Mouse (Mus musculus) thymus, postnatal 14 days (tissue): ENCODE measurements at regions not wholly inside any gene's neighbourhood (a gene's known extent, or its start where the extent isn't known, plus 50 kb on each side); places are given as distances from the start of the nearest gene placed in this dataset.

Experiments used
- DNase-seq: peaks from one replicate; pipeline ENCODE4 v3.0.0; 2021

DNA sequence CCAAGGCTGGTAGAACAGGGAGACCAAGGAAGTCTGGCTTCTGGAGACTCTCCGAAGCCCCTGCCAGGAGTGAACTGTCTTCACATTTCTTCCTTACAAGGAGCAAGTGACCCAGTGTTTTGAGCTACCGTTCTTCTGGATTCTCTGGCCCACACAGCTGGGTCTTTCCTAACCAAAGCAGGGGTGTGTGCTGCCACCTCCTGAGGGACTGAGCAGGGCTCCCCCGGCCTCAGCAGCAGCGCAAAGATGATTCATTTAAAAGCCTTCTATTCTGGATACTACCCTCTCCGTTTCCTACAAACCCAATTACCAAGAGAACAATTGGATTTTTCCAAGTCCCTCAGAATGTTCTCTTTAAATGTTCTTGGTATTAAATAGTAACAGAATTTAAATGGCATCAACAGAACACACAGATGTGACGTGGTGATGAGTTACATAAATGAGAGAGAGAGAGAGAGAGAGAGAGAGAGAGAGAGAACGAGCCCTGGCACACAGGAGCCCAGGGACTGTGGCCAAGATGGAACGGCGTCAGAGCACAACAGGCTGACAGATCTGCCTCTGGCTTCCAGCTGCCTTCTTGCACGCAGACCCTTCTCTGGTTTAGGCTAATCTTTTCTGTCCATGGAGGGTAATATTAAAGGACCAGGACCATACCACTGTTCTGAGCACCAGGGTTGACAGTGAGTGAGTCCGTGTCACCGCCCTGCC is 191.6 kb downstream of the Agtpbp1 start:
- no peak for DNase-seq

GRCm38 (mm10) chr13:59392828-59393227 is 192.2 kb downstream of the Agtpbp1 start:
- DNase-seq = no peak

GRCm38 (mm10) chr13:59387627-59388325 is 197.3 kb downstream of the Agtpbp1 start:
- no peak for DNase-seq

DNA sequence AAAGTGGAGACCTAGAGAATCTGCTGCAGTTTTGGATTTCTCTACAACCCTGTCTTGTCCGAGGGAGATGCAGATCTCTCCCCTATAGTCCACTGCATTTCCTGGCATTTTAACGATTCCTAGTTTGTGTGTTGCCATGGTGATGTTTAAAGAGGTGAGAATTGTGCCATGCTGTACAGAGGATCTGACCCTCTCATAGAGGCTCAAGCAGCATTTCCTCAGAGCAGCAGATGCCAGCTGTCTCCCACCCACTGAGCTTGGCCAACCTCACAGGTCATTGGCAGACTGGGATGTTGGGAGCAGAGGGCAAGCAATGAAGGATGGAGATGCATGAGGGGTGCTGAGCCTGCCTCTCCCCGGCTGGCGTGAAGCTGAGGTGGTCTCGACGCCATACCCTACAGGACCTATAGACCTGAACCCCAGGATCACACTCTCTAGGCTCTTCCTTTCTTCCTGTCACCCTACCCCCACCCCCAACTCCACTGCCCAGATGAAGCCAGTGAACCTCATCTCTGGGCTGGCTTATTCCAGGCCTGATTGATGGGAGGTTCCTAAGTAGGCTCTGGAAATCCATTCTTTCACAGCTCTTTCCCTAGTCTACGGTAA is 198.0 kb downstream of the Agtpbp1 start:
- no peak for DNase-seq

GRCm38 (mm10) chr13:59385824-59386223 is 199.2 kb downstream of the Agtpbp1 start:
- DNase-seq = no peak

DNA sequence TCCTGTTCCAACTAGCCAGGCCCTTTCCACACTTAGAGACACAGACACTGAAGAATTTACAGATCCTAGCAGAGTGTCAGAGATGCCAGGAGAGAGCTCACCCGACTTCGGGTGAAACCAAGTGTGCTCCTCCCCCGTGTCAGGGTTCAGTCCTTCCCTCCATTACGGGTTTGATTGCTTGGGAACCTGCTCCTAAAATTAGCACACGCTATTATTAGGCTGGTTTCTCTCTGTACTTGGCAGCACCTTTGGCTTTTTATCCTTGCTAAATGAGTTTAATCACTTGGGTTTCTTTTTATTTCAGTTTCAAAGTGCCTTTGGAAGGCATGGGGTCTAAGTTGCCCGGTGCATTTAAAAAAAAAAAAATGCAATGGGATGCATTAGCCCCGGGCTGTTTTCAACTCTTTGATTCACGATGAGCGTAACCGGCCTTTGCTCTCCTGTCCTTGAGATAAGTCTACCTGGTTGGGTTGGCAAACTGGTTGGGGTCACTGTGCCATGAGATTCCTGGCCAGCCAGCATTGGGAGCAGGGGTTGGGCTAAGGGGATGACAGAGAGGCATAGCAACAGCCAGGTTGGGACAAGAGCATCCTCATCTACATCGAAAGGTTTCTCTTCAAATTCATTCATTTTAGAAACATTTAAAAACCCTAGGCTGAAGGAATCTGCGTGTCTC is 214.7 kb downstream of the Agtpbp1 start:
- no peak for DNase-seq

GRCm38 (mm10) chr13:59368550-59369449 is 216.2 kb downstream of the Agtpbp1 start:
- DNase-seq = no peak

GRCm38 (mm10) chr13:59365460-59365859 is 219.6 kb downstream of the Agtpbp1 start:
- DNase-seq = peak; percentile 48

DNA sequence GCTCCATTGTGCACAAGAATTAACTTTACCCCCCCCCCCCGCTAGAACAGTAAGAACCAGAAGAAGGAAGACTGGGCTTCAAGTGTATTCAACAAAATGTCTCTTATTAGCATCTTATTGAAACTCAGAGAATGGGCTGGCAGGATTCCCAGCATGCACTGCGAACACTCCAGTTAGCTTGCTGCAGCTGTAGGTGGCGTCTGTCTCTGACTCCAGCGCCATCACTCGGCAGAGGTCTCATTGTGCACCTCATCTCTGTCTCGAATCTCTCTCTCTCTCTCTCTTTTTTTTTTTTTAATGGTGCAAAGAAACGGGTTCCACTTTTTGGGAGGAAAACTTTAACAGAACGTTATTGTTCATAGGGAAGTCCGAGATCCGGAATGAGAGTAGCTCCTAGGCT is 221.6 kb downstream of the Agtpbp1 start:
- DNase-seq = no peak

- no peak for DNase-seq
These were observed 223.7 kb downstream of the Agtpbp1 start for GRCm38 (mm10) chr13:59361323-59361722.

GRCm38 (mm10) chr13:59360026-59360425 is 225.0 kb downstream of the Agtpbp1 start:
- DNase-seq = no peak

DNA sequence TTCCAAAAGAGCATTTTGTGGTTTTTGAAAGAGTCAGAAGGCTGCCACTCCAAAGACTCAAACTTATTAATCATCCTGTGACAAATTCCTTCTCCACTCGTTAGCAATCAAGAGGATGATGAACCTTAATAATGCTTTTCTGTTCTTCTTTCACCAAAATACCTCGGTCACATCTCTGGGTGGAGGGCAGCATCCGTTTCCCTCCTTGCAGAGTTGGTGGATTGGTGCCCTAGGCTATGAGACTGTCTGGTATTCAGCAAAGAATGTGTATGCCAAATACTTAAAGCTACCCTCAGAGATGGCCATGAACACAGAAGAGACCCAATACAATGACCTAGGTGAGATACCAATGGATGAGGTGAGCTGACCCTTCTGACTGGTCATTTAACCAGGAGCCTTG is 226.6 kb downstream of the Agtpbp1 start:
- DNase-seq = no peak

GRCm38 (mm10) chr13:59351461-59351860 is 233.6 kb downstream of the Agtpbp1 start:
- DNase-seq = no peak

DNA sequence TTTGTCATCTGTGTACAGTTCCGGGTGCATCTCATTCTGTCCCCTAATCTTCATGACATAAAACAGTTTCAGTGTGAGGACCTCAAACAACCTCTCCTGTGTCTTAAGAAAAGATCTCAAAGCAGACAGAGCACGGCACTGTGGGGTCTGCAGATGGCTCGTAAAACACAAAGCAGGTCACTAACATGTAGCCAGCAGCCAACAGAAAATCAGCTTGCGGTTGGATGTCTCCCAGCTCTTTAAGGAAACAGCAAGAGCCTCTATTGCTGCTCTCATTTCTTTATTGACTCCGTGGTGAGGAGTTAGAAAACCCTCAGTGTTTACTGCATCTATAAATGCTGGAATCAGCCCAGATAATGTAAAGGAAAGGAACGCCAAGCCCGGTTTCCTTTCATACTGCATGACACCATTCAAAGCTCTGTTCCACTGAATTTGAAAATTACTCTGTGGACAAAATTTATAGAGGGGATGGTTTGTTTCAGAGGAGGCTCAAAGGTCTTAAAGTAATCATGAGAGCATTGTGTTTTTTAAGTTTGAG is 234.3 kb downstream of the Agtpbp1 start:
- DNase-seq = no peak

DNA sequence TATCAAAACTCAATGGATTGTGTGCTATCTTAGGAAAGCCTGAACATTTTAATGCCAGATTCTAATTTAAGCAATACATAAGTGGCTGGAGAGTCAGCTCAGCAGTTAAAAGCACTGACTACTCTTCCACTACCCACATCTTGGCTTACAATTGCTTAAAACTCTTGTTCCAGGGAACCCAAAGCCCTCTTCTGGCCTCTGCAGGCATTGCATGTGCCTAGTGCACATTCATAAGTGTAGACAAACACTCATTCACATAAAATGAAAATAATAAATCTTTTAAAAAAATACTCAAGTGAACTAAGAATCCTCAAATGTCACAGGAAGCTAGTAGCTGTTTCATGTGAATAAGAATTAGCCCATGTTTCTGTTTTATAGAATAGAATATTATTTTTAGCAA is 236.5 kb downstream of the Agtpbp1 start:
- no peak for DNase-seq

DNA sequence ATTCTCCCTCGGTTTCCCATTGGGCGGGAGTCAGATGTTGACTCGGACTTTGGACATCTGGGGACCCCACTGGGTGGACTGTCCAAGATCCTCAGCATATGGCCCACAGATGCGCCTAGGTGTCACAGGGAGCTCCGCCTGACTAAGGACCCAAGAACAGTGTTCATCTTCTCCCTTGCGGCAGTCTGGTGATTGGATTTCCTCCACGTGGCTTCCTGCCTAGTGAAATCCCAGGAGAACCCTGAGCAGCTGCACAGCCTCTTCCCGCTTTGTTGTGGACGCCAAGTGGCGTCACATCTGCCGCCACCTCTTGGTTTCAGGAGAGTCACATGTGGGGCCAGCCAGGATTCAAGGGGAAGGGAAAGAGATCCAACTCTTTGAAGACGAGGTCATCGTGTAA is 243.2 kb downstream of the Agtpbp1 start:
- no peak for DNase-seq

GRCm38 (mm10) chr13:59338436-59338835 is 246.6 kb downstream of the Agtpbp1 start:
- no peak for DNase-seq

- no peak for DNase-seq
These were observed 261.1 kb downstream of the Agtpbp1 start for GRCm38 (mm10) chr13:59323933-59324332.

DNA sequence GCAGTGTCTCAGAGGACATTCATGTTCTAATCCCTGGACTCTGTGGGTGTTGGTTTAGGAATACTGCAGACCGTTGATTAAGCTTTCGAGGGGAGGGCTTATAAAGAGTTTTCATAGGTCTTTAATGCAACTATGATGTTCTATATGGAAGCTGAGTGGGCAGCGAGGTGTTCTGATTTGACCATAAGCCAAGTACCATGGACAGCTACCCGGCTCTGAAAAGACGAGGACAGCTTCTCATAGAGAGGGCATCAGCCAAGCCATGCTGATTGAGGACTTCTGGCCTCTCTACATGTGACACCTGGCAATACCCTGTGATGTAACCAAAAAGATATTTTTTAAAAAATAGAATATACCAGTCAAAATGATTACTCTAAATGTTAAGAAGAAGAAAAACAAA is 261.6 kb downstream of the Agtpbp1 start:
- DNase-seq = no peak

- no peak for DNase-seq
These were observed 264.8 kb downstream of the Agtpbp1 start for GRCm38 (mm10) chr13:59320261-59320660.

DNA sequence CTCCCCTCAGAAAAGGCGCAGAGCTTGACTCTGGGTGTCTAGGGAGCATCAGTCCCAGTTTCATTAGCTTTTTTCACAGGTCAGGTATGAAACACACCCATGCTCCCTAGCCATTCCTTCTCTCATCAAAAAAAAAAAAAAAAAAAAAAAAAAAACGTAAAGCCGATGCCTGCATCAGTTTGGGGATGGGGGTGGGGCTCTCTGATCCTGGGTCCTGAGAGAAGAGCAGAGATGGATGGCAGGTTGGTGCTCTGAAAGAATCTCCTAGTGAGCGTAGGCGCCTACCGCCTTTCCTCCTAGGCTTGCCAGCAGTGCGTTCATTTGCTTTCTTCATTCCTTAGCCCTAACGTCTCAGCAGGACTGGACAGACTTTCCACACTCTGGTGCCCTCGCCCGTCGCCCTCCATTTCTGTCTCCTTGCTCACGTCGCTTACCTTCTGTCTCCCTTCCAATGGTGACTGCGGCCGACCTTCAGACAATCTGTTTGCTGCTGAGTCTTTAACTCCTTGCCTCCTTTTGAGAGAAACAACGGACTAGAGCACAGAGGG is 267.5 kb downstream of the Agtpbp1 start:
- no peak for DNase-seq

DNA sequence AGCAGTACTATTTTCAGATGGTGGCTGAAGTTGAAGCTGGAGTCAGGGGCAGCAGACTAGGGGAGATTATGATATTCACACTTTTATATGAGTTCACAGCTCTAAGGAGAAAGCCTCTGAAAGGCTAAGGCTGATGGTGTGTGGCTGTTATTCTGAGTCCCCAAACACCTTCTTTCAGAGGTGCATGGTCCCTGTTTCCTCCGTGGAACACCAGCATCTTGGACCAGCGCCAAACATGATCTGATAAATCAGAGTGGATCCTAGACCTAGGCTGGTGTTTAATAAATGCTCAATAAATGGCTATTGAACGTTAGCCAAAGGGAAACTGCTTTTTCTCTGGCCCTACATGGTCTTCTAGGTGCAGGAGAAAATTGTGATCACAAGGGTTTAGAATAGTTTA is 269.2 kb downstream of the Agtpbp1 start:
- no peak for DNase-seq
